Mouse (Mus musculus) midbrain, postnatal 0 days (tissue): ENCODE results near the gene Rapgef3. TPM values are rescaled to one million over a fixed set of nuclear protein-coding genes. Genes with fewer than 3 reads are reported as not detected.

Source experiments
- ATAC-seq: fragments of 200-750 bp; cut with Nextera tagmentation; 2 replicates; pipeline ENCODE4 v1.8.0; 2017; ENCODE audit warnings: moderate number of reproducible peaks, mild to moderate bottlenecking, moderate TSS enrichment, moderate library complexity; ENCODE audit not compliant: low FRiP score
- DNase-seq: peaks from one replicate; pipeline ENCODE4 v3.0.0-alpha.2; 2015; ENCODE audit warnings: low spot score
- H3K27ac ChIP-seq: fragments of 300-500 bp; sonication (generic); 2 replicates; pipeline ENCODE4 v1.5.1; 2014; ENCODE audit warnings: low read depth, mild to moderate bottlenecking, low read length, mixed read lengths
- H3K27me3 ChIP-seq: fragments of 300-500 bp; sonication (generic); 2 replicates; pipeline ENCODE4 v1.6.1; 2014; ENCODE audit warnings: low read length, control low read depth, mixed read lengths; ENCODE audit not compliant: insufficient read depth
- H3K36me3 ChIP-seq: fragments of 300-500 bp; sonication (generic); 2 replicates; pipeline ENCODE4 v1.6.1; 2014; ENCODE audit warnings: low read length, control low read depth, mixed read lengths; ENCODE audit not compliant: insufficient read depth
- H3K4me1 ChIP-seq: fragments of 300-500 bp; sonication (generic); 2 replicates; pipeline ENCODE4 v1.6.1; 2014; ENCODE audit warnings: mild to moderate bottlenecking, control low read depth, antibody characterized with exemption, low read length, mixed read lengths; ENCODE audit not compliant: insufficient read depth
- H3K4me2 ChIP-seq: fragments of 300-500 bp; sonication (generic); 2 replicates; pipeline ENCODE4 v1.6.1; 2014; ENCODE audit warnings: low read depth, mild to moderate bottlenecking, low read length, mixed read lengths; ENCODE audit not compliant: poor library complexity, severe bottlenecking
- H3K4me3 ChIP-seq: fragments of 300-500 bp; sonication (generic); 2 replicates; pipeline ENCODE4 v1.5.1; 2014; ENCODE audit warnings: low read depth, mild to moderate bottlenecking, low read length, moderate library complexity
- H3K9ac ChIP-seq: fragments of 300-500 bp; sonication (generic); replicated peaks from 2 replicates; pipeline ENCODE4 v1.6.1; 2014; ENCODE audit warnings: mild to moderate bottlenecking, low read length, moderate library complexity, mixed read lengths; ENCODE audit not compliant: poor library complexity, severe bottlenecking
- H3K9me3 ChIP-seq: fragments of 300-500 bp; sonication (generic); 2 replicates; pipeline ENCODE4 v1.6.1; 2016; ENCODE audit warnings: low read length, control low read depth
- CTCF ChIP-seq: IDR thresholded peaks from 2 replicates; pipeline ENCODE4 v1.5.1; 2016; ENCODE audit warnings: antibody characterized with exemption, mild to moderate bottlenecking
- whole genome bisulfite sequencing: fragments of 180-500 bp; shearing (Covaris S2); extraction: QIAGEN DNeasy Blood & Tissue Kit; methylation state at CpG from one replicate; pipeline ENCODE4 v1.1.7; 2014; 5-methylcytosine and 5-hydroxymethylcytosine counted together
- polyA plus RNA-seq: library from polyadenylated mRNA; unstranded; fragments of >200 nt; fragmentation: Nextera tagmentation; extraction: Ambion mirVana; gene quantifications from 2 replicates; pipeline ENCODE4 v1.2.1, GENCODE M21; 2015
- total RNA-seq: library from RNA; depleted of rRNA; stranded (reverse); fragments of >200 nt; gene quantifications from 2 replicates; pipeline ENCODE4 v1.2.3, GENCODE M21; 2014

Gene Rapgef3
- total and polyA plus RNA-seq, 2 experiments from 2014 or later, result 16.5 to 34.9 TPM

DNA sequence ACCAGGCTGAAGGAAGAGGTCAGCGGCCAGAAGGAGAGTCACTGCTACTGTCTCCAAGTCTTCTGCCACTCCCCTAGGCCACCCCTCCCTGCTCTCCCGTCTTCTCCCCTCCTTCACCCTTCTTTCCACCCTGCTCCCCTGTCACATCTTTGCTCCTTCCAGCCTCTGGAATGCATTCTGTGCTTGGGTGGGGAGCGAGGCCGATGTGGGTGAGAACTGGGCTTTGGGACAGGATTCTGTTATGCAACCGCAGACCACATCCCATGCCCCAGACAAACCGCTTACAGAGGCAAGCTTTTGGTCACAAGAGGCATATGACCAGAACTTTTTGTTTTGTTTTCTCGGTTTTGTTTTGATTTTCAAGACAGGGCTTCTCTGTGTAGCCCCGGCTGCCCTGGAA, 40.7 kb downstream of the Rapgef3 start:
- Histone ChIP-seq H3K27ac (no peak overlapping the region), H3K4me2 (no peak overlapping the region), H3K9ac (no peak overlapping the region), H3K4me1 (no peaks in the 10 kb centered on the region), H3K9me3 (no peaks in the 10 kb centered on the region), H3K27me3 (no peaks in the 10 kb centered on the region), H3K4me3 (no peak overlapping the region), H3K36me3 (no peaks in the 10 kb centered on the region)
- 85% methylated on average over 8 of the region's 8 CpGs for WGBS
- no peak for ATAC-seq
- DNase-seq, result no peak
- no peak for TF ChIP-seq CTCF

DNA sequence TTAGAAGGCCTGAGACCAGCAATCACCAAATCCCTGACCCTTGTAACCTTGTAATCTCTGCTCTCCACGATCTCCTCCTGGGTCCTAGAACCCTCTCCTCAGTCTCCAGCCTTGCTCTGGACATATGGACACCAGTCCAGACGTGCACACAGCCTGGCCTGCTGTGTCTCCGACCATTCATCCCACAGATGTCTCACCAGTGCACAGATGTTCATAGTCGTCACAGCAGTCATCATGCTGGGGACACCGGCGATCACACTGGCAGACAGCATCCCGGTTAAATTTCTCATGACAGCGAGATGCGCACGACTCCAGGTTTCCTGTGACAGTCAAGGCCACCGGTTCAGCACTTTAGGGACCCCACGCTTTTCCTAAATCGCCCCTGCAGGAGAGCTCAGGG, 41.5 kb downstream of the Rapgef3 start:
- H3K27me3 ChIP-seq, result no peaks in the 10 kb centered on the region
- no peak overlapping the region for H3K9ac ChIP-seq
- no peak overlapping the region for H3K4me3 ChIP-seq
- H3K4me2 ChIP-seq, result no peak overlapping the region
- ATAC-seq (no peak), DNase-seq (no peak)
- H3K9me3 ChIP-seq, result no peaks in the 10 kb centered on the region
- 79% methylated on average over 13 of the region's 13 CpGs for WGBS
- no peak overlapping the region for H3K27ac ChIP-seq
- TF ChIP-seq CTCF, result no peak
- no peaks in the 10 kb centered on the region for H3K36me3 ChIP-seq
- H3K4me1 ChIP-seq, result no peaks in the 10 kb centered on the region

- no peak overlapping the region for H3K27ac ChIP-seq
- H3K4me1 ChIP-seq, result no peaks in the 10 kb centered on the region
- H3K36me3 ChIP-seq, result no peaks in the 10 kb centered on the region
- H3K9me3 ChIP-seq, result no peaks in the 10 kb centered on the region
- WGBS, result 87% methylated on average over 6 of the region's 6 CpGs
- H3K9ac ChIP-seq, result no peak overlapping the region
- H3K4me2 ChIP-seq, result no peak overlapping the region
- no peak for TF ChIP-seq CTCF
- no peak overlapping the region for H3K4me3 ChIP-seq
- no peaks in the 10 kb centered on the region for H3K27me3 ChIP-seq
- DNase-seq (no peak), ATAC-seq (no peak)
Measured at GRCm38 (mm10) chr15:97725198-97725785, 42.5 kb downstream of the Rapgef3 start.

GRCm38 (mm10) chr15:97724346-97725197, 43.2 kb downstream of the Rapgef3 start:
- Histone ChIP-seq H3K9ac (no peak overlapping the region), H3K27ac (no peak overlapping the region), H3K36me3 (no peaks in the 10 kb centered on the region), H3K4me2 (no peak overlapping the region), H3K9me3 (no peaks in the 10 kb centered on the region), H3K4me1 (no peaks in the 10 kb centered on the region), H3K4me3 (no peak overlapping the region), H3K27me3 (no peaks in the 10 kb centered on the region; the same call in 1 of the 2 replicates)
- TF ChIP-seq CTCF, result no peak
- WGBS, result 82% methylated on average over 17 of the region's 17 CpGs
- ATAC-seq, result no peak
- DNase-seq, result no peak

GRCm38 (mm10) chr15:97723536-97724345, 44.0 kb downstream of the Rapgef3 start:
- Histone ChIP-seq H3K27ac (no peak overlapping the region), H3K36me3 (no peaks in the 10 kb centered on the region), H3K4me1 (no peaks in the 10 kb centered on the region), H3K9ac (no peak overlapping the region), H3K9me3 (no peaks in the 10 kb centered on the region), H3K4me3 (no peak overlapping the region), H3K27me3 (no peaks in the 10 kb centered on the region; the same call in 1 of the 2 replicates), H3K4me2 (no peak overlapping the region)
- no peak for ATAC-seq
- DNase-seq, result peak; percentile 63
- 78% methylated on average over 6 of the region's 6 CpGs for WGBS
- TF ChIP-seq CTCF, result no peak
